17 mouse cellular contexts compared by ENCODE assay signal in the genomic region with DNA sequence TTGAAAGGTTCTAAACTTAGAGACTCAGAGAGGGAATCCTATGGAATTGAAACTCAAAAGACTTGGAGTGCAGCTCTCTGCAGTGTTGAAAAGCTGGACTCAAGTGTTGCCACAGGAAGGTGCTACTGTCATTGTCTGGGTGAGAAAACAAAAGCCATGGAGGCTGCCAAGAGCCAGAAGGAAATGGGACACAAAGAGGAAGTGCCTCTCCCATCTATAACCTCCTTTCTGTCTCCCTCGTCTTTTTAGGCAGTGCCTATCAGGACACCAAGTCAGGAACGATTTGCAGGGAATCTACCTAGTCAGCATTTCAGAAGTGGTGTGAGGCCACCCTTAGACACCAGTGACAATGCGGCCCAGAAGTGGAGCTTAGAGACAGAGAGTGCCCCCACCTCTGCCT.
A peak's percentile ranks its signal among the peaks of the same experiment; 100 is the strongest.
DNase-seq lines count a peak whose midpoint lies in the region; ATAC-seq lines count a peak whose summit lies in the region.
"Had no signal": no experiment of that assay in that cellular context is flagged by ENCODE, and none has a peak within 500 bp of the region (broad histone marks: within the 10 kb centered on the region; RNA-seq: fewer than 3 reads in every experiment).

No protein-coding gene starts in this region.

- no peak for ATAC-seq in kidney, embryonic 16.5 days (ENCODE audit: low FRiP score, low TSS enrichment)
- peak; percentile 51 for ATAC-seq in megakaryocyte, adult 5-6 weeks (ENCODE audit: poor library complexity, severe bottlenecking)
- no peak for ATAC-seq in erythroblast, adult 5-6 weeks (replicated peaks; ENCODE audit: low FRiP score, poor library complexity, severe bottlenecking)
- ATAC-seq: forebrain, postnatal 0 days; hindbrain, postnatal 0 days had no signal

- peak; percentile 9 for DNase-seq in adrenal gland, postnatal 14 days
- DNase-seq in adrenal gland, adult 18-20 months (ENCODE audit: low spot score in 2 of 2), result no peak
- DNase-seq in kidney, adult 9 months, result peak; percentile 40
- peak; percentile 21 to 39 for DNase-seq in kidney, postnatal 36 days
- no peak for DNase-seq in left cerebral cortex, postnatal 4 days
- DNase-seq: cerebellum, adult 8-10 months; forebrain, postnatal 0 days; thymus, postnatal 4 days had no signal

- H3K4me1 ChIP-seq in kidney, embryonic 16.5 days (ENCODE audit: insufficient read depth, low read length), result no peaks in the 10 kb centered on the region
- H3K4me1 ChIP-seq: heart, embryonic 15.5 days; limb, embryonic 13.5 days had no signal

- H3K9ac ChIP-seq in kidney, embryonic 16.5 days (replicated peaks; ENCODE audit: low read length), result no peak overlapping the region
- H3K9ac ChIP-seq: forebrain, postnatal 0 days; heart, embryonic 15.5 days; limb, embryonic 13.5 days; neural tube, embryonic 15.5 days had no signal

- H3K4me2 ChIP-seq in kidney, embryonic 16.5 days (replicated peaks; ENCODE audit: low read depth, low read length), result no peak overlapping the region
- H3K4me2 ChIP-seq: heart, embryonic 15.5 days; limb, embryonic 13.5 days; neural tube, embryonic 15.5 days had no signal

- intact Hi-C loops in left cerebral cortex, postnatal 4 days (cut with DNase I), result no loop called here

- H3K27me3 ChIP-seq in kidney, embryonic 16.5 days (ENCODE audit: insufficient read depth, low read length), result no peaks in the 10 kb centered on the region
- H3K27me3 ChIP-seq: heart, embryonic 15.5 days; limb, embryonic 13.5 days; neural tube, embryonic 15.5 days had no signal

- H3K4me3 ChIP-seq in kidney, embryonic 16.5 days (ENCODE audit: low read length), result no peak overlapping the region
- H3K4me3 ChIP-seq: heart, embryonic 15.5 days; limb, embryonic 13.5 days; megakaryocyte, embryonic 14.5 days; neural tube, embryonic 15.5 days had no signal

- no peaks in the 10 kb centered on the region for H3K36me3 ChIP-seq in kidney, embryonic 16.5 days (ENCODE audit: insufficient read depth, low read length)
- H3K36me3 ChIP-seq: heart, embryonic 15.5 days; limb, embryonic 13.5 days; neural tube, embryonic 15.5 days had no signal

- no peaks in the 10 kb centered on the region for H3K9me3 ChIP-seq in kidney, embryonic 16.5 days (ENCODE audit: low read length)
- H3K9me3 ChIP-seq: heart, embryonic 15.5 days; limb, embryonic 13.5 days; megakaryocyte, embryonic 14.5 days; neural tube, embryonic 15.5 days had no signal

- H3K27ac ChIP-seq in kidney, embryonic 16.5 days (ENCODE audit: low read length), result no peak overlapping the region
- H3K27ac ChIP-seq: heart, embryonic 15.5 days; hindbrain, postnatal 0 days; limb, embryonic 13.5 days; neural tube, embryonic 15.5 days; stomach, postnatal 0 days had no signal

- WGBS in kidney, embryonic 16.5 days, result 65% methylated on average over 3 of the region's 3 CpGs

Comparison
In these comparisons a context has a peak if more than half of its experiments do, and no peak if none do; other contexts are left out.
1. DNase-seq: peak in adrenal gland, postnatal 14 days (single experiment), kidney, adult 9 months (single experiment) and kidney, postnatal 36 days (2 of 2); none in adrenal gland, adult 18-20 months (0 of 2) and left cerebral cortex, postnatal 4 days (single experiment).